Mouse (Mus musculus): Measurements from ENCODE around the gene Grm8.
"Not testable (repeated sequence)": the region's sequence is repeated elsewhere in the genome, so short reads cannot be mapped to it uniquely, and the experiment has no call there.

The Grm8 gene

DNA sequence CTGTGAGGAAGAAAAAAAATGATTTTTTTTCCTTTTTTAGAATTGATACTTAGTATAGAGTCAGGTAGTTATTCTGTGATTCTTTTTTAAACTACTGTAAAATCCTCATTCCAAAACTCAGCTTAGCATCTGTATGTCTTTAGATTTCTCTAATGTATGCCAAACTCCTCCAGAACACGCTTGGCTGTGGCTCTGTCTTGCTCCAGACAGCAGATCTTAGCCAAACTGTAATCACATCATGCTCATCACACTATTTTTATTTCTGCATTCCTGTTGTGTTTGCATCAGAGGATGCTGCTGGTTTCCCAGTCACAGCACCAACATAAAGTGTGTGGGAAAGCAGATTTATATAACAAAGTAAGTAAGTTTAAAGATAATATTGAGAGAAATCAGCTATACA is 249.2 kb downstream of the Grm8 start:
- in situ Hi-C loops (cut with MboI, MseI): no loop called here

DNA sequence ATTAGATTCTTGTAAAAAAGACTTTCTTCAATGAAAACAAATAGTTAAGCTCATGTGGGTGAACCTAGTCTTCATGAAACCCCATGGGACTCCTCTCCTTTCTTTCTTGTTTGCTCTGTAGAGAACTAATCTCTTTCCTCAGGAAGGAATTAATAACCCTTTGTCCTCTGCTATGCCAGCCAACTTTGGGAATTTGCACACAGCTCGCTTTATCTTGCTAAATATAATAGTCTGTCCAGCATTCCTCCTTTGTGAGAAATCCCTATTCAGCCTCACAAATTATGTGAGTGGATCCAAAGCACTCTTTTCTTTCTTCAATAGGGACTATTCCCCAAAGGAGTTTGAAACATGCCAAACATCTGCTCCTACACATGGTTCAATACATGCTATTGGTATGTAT is 285.3 kb downstream of the Grm8 start:
- in situ Hi-C loops (cut with MboI, MseI): no loop called here

DNA sequence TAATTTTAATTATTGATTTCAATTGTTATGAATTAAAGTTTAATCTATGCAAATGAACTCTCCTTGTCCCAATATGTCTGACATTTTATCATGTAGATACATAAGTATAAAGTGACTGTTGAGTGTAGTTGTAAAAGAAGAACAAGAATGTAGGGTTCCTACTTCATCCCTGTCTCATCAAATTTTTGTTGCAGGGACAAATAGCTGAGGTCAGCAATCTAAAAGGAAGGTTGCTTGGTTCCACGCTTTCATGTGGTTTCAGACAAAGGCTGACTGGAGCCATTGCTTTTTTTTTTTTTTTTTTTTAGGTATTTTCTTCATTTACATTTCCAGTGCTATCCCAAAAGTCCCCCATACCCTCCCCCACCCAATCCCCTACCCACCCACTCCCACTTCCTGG is 298.8 kb downstream of the Grm8 start:
- in situ Hi-C loops (cut with MboI, MseI): no loop called here

DNA sequence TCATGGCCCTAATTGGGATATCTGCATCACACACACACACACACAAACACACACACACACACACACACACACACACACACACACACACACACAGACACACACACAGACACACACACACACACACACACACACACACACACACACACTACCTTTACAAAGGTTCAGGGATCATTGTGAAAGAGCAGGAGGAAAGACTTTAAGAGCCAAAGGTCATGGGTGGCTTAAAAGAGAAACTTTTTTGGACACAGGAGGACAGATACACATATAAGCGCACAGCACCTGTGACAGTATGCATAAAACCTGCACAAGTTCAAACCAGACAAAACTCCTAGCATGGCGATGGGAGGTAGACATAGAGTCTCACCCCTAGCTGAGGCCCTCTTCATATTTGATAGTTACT is 315.2 kb downstream of the Grm8 start:
- in situ Hi-C loops (cut with MboI, MseI): not testable (repeated sequence)

DNA sequence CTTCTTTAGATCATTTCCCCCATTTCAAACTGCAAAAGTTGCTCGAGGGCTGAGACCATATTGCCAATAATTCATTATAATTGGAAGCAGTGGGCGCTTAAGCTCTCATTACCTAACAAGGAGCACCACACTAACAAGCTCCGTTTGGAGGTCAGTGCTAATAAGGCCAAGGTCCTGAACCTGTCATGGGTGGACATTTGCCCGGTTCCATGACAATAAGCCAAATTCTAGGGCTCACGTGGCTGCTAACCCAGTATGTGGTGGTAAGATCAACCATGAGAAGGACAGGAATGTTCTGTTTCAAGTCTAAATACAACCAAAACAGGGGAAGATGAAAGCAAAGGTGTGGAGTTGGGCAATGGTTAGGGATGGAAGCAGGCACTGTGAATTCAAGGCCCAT is 322.2 kb downstream of the Grm8 start:
- in situ Hi-C loops (cut with MboI, MseI): no loop called here

GRCm38 (mm10) chr6:27809996-27810395 is 325.0 kb downstream of the Grm8 start:
- in situ Hi-C loops (cut with MboI, MseI): no loop called here

DNA sequence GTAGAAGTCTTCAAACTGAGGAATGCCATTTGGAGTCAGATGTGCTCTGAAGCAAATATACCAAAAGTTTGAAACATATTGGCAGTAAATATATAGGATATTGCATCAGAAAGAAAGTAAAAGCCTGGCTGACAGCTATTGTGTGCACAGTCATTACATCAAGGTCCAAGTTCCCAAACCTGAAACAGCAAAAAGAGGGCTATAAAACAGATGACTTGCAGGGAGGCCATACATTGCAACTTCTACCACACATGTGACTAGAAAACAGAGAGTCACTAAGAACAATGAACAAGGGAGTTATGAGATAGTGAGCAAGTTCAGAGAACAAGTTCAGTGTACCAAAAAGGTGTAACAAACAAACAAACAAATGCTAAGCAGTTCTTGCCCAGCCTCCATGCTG is 328.2 kb downstream of the Grm8 start:
- in situ Hi-C loops (cut with MboI, MseI): no loop called here

GRCm38 (mm10) chr6:27800881-27801572 is 334.0 kb downstream of the Grm8 start:
- in situ Hi-C loops (cut with MboI, MseI): no loop called here

DNA sequence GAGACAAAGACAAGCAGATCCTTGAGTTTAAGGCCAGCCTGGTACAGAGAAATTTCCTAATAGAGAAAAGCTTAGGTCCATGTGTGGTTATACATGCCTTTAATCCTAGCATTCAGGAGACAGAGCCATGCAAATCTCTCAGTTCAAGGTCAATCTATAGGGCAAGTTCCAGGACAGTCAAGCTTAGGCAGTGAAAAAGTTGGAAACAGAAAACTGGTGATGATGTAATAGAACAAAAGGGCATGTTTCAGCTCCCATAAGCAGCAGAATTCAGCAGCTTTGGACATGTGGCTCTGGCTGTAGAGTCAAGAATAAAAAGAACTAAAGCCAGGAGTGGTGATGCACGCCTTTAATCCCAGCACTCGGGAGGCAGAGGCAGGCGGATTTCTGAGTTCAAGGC is 336.2 kb downstream of the Grm8 start:
- in situ Hi-C loops (cut with MboI, MseI): no loop called here

- in situ Hi-C loops (cut with MboI, MseI): no loop called here
Measured at GRCm38 (mm10) chr6:27789566-27789965, 345.4 kb downstream of the Grm8 start.

DNA sequence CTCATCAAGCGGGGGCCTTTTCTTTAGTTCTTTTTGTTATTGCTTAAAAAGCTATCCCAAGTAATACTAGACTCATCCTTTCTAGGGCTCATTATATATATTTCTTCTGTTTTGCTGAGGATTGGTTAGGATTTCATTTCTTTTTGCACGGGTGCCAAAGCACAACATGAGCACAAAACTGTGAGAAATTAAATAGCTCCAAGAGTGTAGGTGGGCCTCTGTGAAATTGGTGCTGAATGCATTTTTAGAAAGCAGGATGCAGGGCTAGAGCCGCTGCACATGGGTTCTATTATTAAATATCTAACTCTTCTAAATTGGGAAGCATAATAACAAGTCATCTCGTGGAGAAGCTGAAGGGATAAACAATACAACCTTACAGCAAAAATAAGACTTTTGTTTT is 345.8 kb downstream of the Grm8 start:
- in situ Hi-C loops (cut with MboI, MseI): no loop called here

- in situ Hi-C loops (cut with MboI, MseI): no loop called here
Measured at GRCm38 (mm10) chr6:27782251-27782650, 352.7 kb downstream of the Grm8 start.

GRCm38 (mm10) chr6:27781371-27781770 is 353.6 kb downstream of the Grm8 start:
- in situ Hi-C loops (cut with MboI, MseI): no loop called here

GRCm38 (mm10) chr6:27775646-27776271 is 359.2 kb downstream of the Grm8 start:
- in situ Hi-C loops (cut with MboI, MseI): no loop called here

DNA sequence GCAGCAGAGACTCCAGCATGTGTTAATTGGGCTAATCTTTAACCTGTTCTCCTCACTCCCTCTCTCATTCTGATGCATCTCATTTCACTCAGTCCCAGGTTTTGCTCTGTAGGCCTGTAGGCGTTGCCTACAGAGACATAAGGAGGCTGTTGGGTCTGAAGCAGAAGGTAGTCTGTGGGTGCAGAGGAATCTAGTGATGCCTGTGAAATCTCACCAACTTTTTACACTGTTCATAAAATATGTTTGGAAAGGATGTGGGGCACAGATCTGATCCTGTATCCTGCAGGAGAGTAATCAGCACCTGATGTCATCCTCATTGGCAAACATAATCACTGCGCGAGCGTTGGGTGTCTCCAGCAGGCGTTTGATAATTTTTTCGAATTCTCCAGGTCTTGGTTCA is 372.9 kb downstream of the Grm8 start:
- in situ Hi-C loops (cut with MboI, MseI): no loop called here

GRCm38 (mm10) chr6:27753290-27753829 is 381.6 kb downstream of the Grm8 start:
- in situ Hi-C loops (cut with MboI, MseI): no loop called here

DNA sequence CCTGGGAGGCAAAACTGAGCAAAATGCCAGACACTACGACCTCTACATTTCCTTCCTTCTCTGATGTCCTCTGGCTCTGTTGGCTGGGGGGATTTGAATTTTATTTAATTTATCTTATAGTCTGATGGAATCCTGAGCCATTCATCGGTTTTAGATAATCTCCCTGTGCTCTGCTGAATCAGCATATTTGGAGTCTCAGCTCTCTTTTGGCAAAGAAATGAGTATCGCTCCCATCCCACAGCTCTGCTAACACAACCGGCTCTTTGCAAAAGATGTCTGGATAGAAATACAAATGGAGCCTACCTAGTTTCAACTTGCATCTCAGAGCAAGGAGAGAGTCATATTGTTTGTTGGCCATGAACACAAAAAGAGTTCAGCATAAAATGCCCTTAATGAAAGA is 388.5 kb downstream of the Grm8 start:
- in situ Hi-C loops (cut with MboI, MseI): no loop called here

GRCm38 (mm10) chr6:27745693-27746451 is 389.1 kb downstream of the Grm8 start:
- in situ Hi-C loops (cut with MboI, MseI): no loop called here

DNA sequence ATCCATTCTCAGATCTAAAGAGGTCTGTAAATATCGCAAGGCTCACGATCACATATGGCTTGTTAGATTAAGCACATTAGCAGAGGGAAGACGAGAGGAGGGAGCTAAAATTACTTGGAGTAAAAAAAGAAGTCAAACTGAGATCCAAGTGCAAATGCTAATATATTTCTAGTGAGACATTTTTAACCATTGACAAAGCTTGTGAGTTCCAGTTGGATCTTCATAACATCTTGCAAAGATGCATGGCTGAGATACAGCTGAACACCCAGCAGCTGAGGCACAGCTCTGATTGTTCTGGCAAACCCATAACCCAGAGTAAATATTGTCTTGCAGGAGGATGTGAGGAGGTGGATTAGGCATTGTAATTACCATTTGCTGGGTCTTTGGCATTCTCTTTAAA is 445.6 kb downstream of the Grm8 start:
- in situ Hi-C loops (cut with MboI, MseI): no loop called here

GRCm38 (mm10) chr6:27661747-27662435 is 473.1 kb downstream of the Grm8 start:
- in situ Hi-C loops (cut with MboI, MseI): loop anchor here (10.0 kb wide), 1 partner anchor 713 kb away; no protein-coding TSS in a partner anchor

- in situ Hi-C loops (cut with MboI, MseI): loop anchor here (10.0 kb wide), 2 partner anchors 477 to 1287 kb away; partner anchors contain the start of gene Grm8
Measured at GRCm38 (mm10) chr6:27657520-27657919, 477.5 kb downstream of the Grm8 start.

DNA sequence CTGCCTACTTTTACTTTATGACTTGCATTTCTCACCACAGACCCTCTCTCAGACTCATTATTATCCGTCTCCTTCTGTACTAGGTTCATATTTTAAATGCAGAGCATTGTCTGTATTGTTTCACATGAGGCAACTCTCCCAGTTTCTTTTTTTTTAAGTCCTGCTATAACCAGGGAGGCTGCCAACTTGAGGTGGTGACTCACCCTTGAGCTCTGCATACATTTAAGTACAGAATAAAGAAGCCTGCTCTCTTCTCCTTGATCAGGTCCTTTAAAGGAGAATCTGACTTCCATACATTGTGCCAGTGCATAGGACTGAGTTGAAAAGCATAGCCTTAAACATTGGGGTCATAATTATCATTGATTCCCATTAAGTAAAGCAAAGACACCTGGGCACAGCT is 488.5 kb downstream of the Grm8 start:
- in situ Hi-C loops (cut with MboI, MseI): no loop called here

Data from regulatory T cell (primary cell).